Mouse (Mus musculus): Measurements from ENCODE around the gene Pdzrn3.

- TF ChIP-seq CTCF (IDR thresholded peaks at IDR 0.05; ENCODE audit: borderline replicate concordance, extremely low read depth, insufficient read depth, insufficient read length) (no peak), POLR2A (IDR thresholded peaks at IDR 0.05; ENCODE audit: borderline replicate concordance, extremely low read depth, insufficient read depth, insufficient read length, poor library complexity, severe bottlenecking) (no peak)
These were observed 101.9 kb downstream of the Pdzrn3 start for GRCm38 (mm10) chr6:101275806-101276205.

Data from brain, embryonic 14.5 days (tissue).